Mouse (Mus musculus) CH12.LX (cell line): ENCODE data around the gene Plcd4. TPM values are rescaled to one million over a fixed set of nuclear protein-coding genes. Genes with fewer than 3 reads are reported as not detected.

ENCODE experiments used
- DNase-seq: peaks from one replicate; pipeline ENCODE4 v3.0.0-alpha.2; 2013; ENCODE audit errors: extremely low read depth
- H3K27ac ChIP-seq: 2 replicates; pipeline ENCODE4 v1.5.1; 2012; ENCODE audit warnings: low read depth, mild to moderate bottlenecking, control low read depth, moderate library complexity; ENCODE audit not compliant: insufficient read depth
- H3K27me3 ChIP-seq: replicated peaks from 2 replicates; pipeline ENCODE3; 2012; ENCODE audit warnings: inconsistent platforms
- H3K36me3 ChIP-seq, 2 experiments: replicated peaks in 1 of 2; 2 replicates each; pipeline versions ENCODE3 to v1.6.1; 2012; ENCODE audit warnings: inconsistent platforms in 1 of 2, low read length in 1 of 2, mild to moderate bottlenecking in 1 of 2, mixed read lengths in 1 of 2, moderate library complexity in 1 of 2; ENCODE audit not compliant: control insufficient read depth in 1 of 2, insufficient read depth in 1 of 2
- H3K4me1 ChIP-seq, 2 experiments: 2 replicates each; pipeline ENCODE4 v1.6.1; 2012; ENCODE audit warnings: inconsistent platforms in 1 of 2, moderate library complexity in 1 of 2; ENCODE audit not compliant: insufficient read depth in 2 of 2, control insufficient read depth in 1 of 2
- H3K4me2 ChIP-seq: 2 replicates; pipeline ENCODE4 v1.6.1; 2012; ENCODE audit warnings: low read depth, mild to moderate bottlenecking, control low read depth; ENCODE audit not compliant: poor library complexity, insufficient read depth, severe bottlenecking
- H3K4me3 ChIP-seq, 3 experiments: fragments of 150-350 bp in 1 of 3; sonication (generic) in 1 of 3; replicated peaks in 1 of 3; 2 replicates each; pipeline versions ENCODE3 to v1.5.1; 2011 to 2012; ENCODE audit warnings: low read depth in 2 of 3, low read length in 2 of 3, mild to moderate bottlenecking in 2 of 3, moderate library complexity in 2 of 3, control low read depth in 1 of 3, improper control_type of control experiment in 1 of 3, inconsistent platforms in 1 of 3, mixed read lengths in 1 of 3; ENCODE audit not compliant: poor library complexity in 1 of 3
- H3K79me2 ChIP-seq: replicated peaks from 2 replicates; pipeline ENCODE4 v1.6.1; 2012; ENCODE audit warnings: mild to moderate bottlenecking, moderate library complexity; ENCODE audit not compliant: control insufficient read depth, poor library complexity, insufficient read depth, severe bottlenecking; ENCODE audit errors: extremely low read depth
- H3K9ac ChIP-seq: 2 replicates; pipeline ENCODE4 v1.6.1; 2012; ENCODE audit warnings: low read depth, mild to moderate bottlenecking, control low read depth, moderate library complexity; ENCODE audit not compliant: insufficient read depth
- H3K9me3 ChIP-seq: replicated peaks from 2 replicates; pipeline ENCODE3; 2012; ENCODE audit warnings: low read length, inconsistent platforms, mixed read lengths
- CHD1 ChIP-seq: IDR thresholded peaks from 2 replicates; pipeline ENCODE4 v1.6.1; 2012; ENCODE audit warnings: low read depth, low read length, improper control_type of control experiment, inconsistent platforms
- E2F4 ChIP-seq: IDR thresholded peaks from 2 replicates; pipeline ENCODE4 v1.6.1; 2011; ENCODE audit warnings: low read depth, low read length, improper control_type of control experiment; ENCODE audit not compliant: insufficient replicate concordance
- ELF1 ChIP-seq: IDR thresholded peaks from 2 replicates; pipeline ENCODE4 v1.6.1; 2014; ENCODE audit warnings: low read depth, mild to moderate bottlenecking, inconsistent platforms, low read length, improper control_type of control experiment
- ETS1 ChIP-seq: conservative IDR thresholded peaks from 2 replicates; pipeline ENCODE4 v1.6.1; 2012; ENCODE audit warnings: low read depth, mild to moderate bottlenecking, inconsistent platforms, low read length, improper control_type of control experiment, moderate library complexity
- GABPA ChIP-seq: IDR thresholded peaks from 2 replicates; pipeline ENCODE4 v1.6.1; 2012; ENCODE audit warnings: low read depth, low read length, improper control_type of control experiment, inconsistent platforms; ENCODE audit not compliant: insufficient replicate concordance
- IRF4 ChIP-seq: IDR thresholded peaks from 2 replicates; pipeline ENCODE4 v1.6.1; 2014; ENCODE audit warnings: low read depth, mild to moderate bottlenecking, inconsistent platforms, low read length, improper control_type of control experiment
- JUN ChIP-seq: IDR thresholded peaks from 2 replicates; pipeline ENCODE4 v1.6.1; 2011; ENCODE audit warnings: low read depth, mild to moderate bottlenecking, low read length, improper control_type of control experiment, moderate library complexity; ENCODE audit not compliant: insufficient read depth
- KAT2A ChIP-seq: IDR thresholded peaks from 2 replicates; pipeline ENCODE4 v1.6.1; 2012; ENCODE audit warnings: low read length, improper control_type of control experiment, inconsistent platforms; ENCODE audit not compliant: insufficient replicate concordance
- MAX ChIP-seq: IDR thresholded peaks from 2 replicates; pipeline ENCODE4 v1.6.1; 2011; ENCODE audit warnings: low read length, improper control_type of control experiment
- MAZ ChIP-seq: IDR thresholded peaks from 2 replicates; pipeline ENCODE4 v1.6.1; 2012; ENCODE audit warnings: low read depth, mild to moderate bottlenecking, inconsistent platforms, low read length, improper control_type of control experiment, moderate library complexity
- MXI1 ChIP-seq: IDR thresholded peaks from 2 replicates; pipeline ENCODE4 v1.6.1; 2011; ENCODE audit warnings: mild to moderate bottlenecking, low read depth, low read length, improper control_type of control experiment
- MYC ChIP-seq: IDR thresholded peaks from 2 replicates; pipeline ENCODE4 v1.6.1; 2011; ENCODE audit warnings: low read depth, mild to moderate bottlenecking, improper control_type of control experiment, low read length
- RCOR1 ChIP-seq: conservative IDR thresholded peaks from 2 replicates; pipeline ENCODE4 v1.6.1; 2012; ENCODE audit warnings: low read depth, mild to moderate bottlenecking, inconsistent platforms, low read length, improper control_type of control experiment
- SMC3 ChIP-seq: IDR thresholded peaks from 2 replicates; pipeline ENCODE4 v1.6.1; 2011; ENCODE audit warnings: low read depth, low read length, improper control_type of control experiment
- TBP ChIP-seq: conservative IDR thresholded peaks from 2 replicates; pipeline ENCODE4 v1.6.1; 2011; ENCODE audit warnings: low read depth, low read length, improper control_type of control experiment
- TCF12 ChIP-seq: IDR thresholded peaks from 2 replicates; pipeline ENCODE4 v1.6.1; 2014; ENCODE audit warnings: low read depth, mild to moderate bottlenecking, inconsistent platforms, low read length, improper control_type of control experiment
- UBTF ChIP-seq: IDR thresholded peaks from 2 replicates; pipeline ENCODE4 v1.6.1; 2012; ENCODE audit warnings: low read depth, mild to moderate bottlenecking, inconsistent platforms, low read length, improper control_type of control experiment, moderate library complexity
- USF1 ChIP-seq: IDR thresholded peaks from 2 replicates; pipeline ENCODE4 v1.6.1; 2014; ENCODE audit warnings: low read depth, mild to moderate bottlenecking, inconsistent platforms, low read length, improper control_type of control experiment
- USF2 ChIP-seq: conservative IDR thresholded peaks from 2 replicates; pipeline ENCODE4 v1.6.1; 2011; ENCODE audit warnings: low read depth, low read length, improper control_type of control experiment
- ZKSCAN1 ChIP-seq: IDR thresholded peaks from 2 replicates; pipeline ENCODE4 v1.6.1; 2012; ENCODE audit warnings: low read depth, inconsistent platforms, low read length, improper control_type of control experiment, borderline replicate concordance
- ZMIZ1 ChIP-seq: IDR thresholded peaks from 2 replicates; pipeline ENCODE4 v1.6.1; 2012; ENCODE audit warnings: low read depth, mild to moderate bottlenecking, inconsistent platforms, low read length, improper control_type of control experiment
- dilution Hi-C: fragments of 300-500 bp; cut with MboI; formaldehyde crosslinking; loops from 2 replicates; pipeline ENCODE4 v1.14.3; 2020; ENCODE audit warnings: low sequenced_read_pairs; ENCODE audit not compliant: extremely low pct_unique_long_range_greater_than_20kb, extremely low pct_ligation_motif_present
- in situ Hi-C: fragments of 300-500 bp; cut with MboI; formaldehyde crosslinking; loops from 3 replicates; pipeline ENCODE4 v1.14.3; 2019; ENCODE audit warnings: low sequenced_read_pairs, low pct_ligation_motif_present, low pct_unique_long_range_greater_than_20kb, mixed read lengths
- polyA plus RNA-seq: library from polyadenylated mRNA; unstranded; fragments of >175 nt; gene quantifications from 2 replicates; pipeline ENCODE4 v1.2.1, GENCODE M21; 2012; ENCODE audit warnings: low read depth; ENCODE audit not compliant: insufficient read length
- total RNA-seq, 2 experiments: library from RNA; depleted of rRNA; stranded (reverse); fragments of 300-350 nt in 1 of 2; fragments of >200 nt in 1 of 2; gene quantifications; 2 replicates each; pipeline ENCODE4 v1.2.3; 2012 to 2014

The Plcd4 gene
- total and polyA plus RNA-seq, 3 experiments: 0.21 to 0.97 TPM; not detected in 1

GRCm38 (mm10) chr1:74587773-74588445 lies 45.2 kb downstream of the Plcd4 start, which contains the start of the genes Zfp142 and Bcs1l (continued):
- TF ChIP-seq USF1: no peak
- TF ChIP-seq RCOR1: 0 out of 2 replicates have a peak, but pooled peaks have one; percentile 46
- peak; percentile 74; the same call in 1 of the 2 replicates for TF ChIP-seq MAX
- no peak for TF ChIP-seq E2F4
- peak; percentile 85 for TF ChIP-seq ELF1
- no peak for TF ChIP-seq CHD1
- TF ChIP-seq TCF12: peak; percentile 74
- no peak for TF ChIP-seq USF2
- peak; percentile 91 for TF ChIP-seq MXI1
- peak; percentile 87; the same call in 1 of the 2 replicates for TF ChIP-seq KAT2A
- TF ChIP-seq JUN: no peak
- TF ChIP-seq MAZ: peak; percentile 69
- no peak for TF ChIP-seq UBTF
- no peak; the same call in 1 of the 2 replicates for TF ChIP-seq SMC3
- TF ChIP-seq GABPA: peak; percentile 59; the same call in 1 of the 2 replicates
- peak; percentile 83; the same call in 1 of the 2 replicates for TF ChIP-seq ZMIZ1
- TF ChIP-seq ETS1: peak; percentile 45; the same call in 1 of the 2 replicates
- no peak for TF ChIP-seq MYC
- TF ChIP-seq ZKSCAN1: no peak

- peaks cover 2% of the 10 kb centered on the region for H3K79me2 ChIP-seq
- H3K4me2 ChIP-seq: no peak overlapping the region
- in situ Hi-C loops (no loop called here), dilution Hi-C loops (no loop called here)
- TF ChIP-seq TBP (no peak), ZMIZ1 (0 out of 2 replicates have a peak, but pooled peaks have one; percentile 42), IRF4 (peak; percentile 39; the same call in 1 of the 2 replicates)
- no peak overlapping the region for H3K9ac ChIP-seq
- H3K9me3 ChIP-seq: no peaks in the 10 kb centered on the region
- H3K27ac ChIP-seq: peak overlapping the region; percentile 10; the same call in 1 of the 2 replicates
- peaks cover 60 to 87% of the 10 kb centered on the region in 2 experiments for H3K36me3 ChIP-seq
- H3K27me3 ChIP-seq: no peaks in the 10 kb centered on the region
- H3K4me3 ChIP-seq: no peak overlapping the region
- H3K4me1 ChIP-seq: peaks cover 6 to 42% of the 10 kb centered on the region in 2 experiments; a peak in 3 of 4 replicates
- DNase-seq: peak; percentile 72
Measured at GRCm38 (mm10) chr1:74594434-74594833, 51.7 kb downstream of the Plcd4 start.
